Mouse (Mus musculus) cerebellum, adult 18-20 months (tissue): ENCODE results near the gene Egfem1.

Experiments
- DNase-seq, 2 experiments: peaks; one replicate each; pipeline ENCODE4 v3.0.0; 2021

Gene Egfem1

DNA sequence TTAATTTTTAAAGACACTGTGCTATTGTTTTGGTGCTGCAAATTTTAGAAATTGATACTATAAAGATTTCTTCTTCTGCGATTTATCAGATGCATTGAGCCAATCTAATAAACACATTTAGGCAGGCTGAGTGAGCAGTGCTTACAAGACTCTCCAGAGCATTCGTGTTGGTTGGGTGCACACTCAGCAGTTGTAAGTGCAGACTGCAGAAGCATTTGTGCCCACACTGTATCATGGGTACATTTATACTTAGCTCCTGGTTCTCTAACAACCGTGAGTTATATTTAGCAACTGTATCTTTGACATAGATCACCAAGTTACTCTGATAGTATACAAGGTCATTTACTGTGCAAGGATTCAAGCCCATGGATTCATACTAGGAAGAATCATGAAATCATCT, 264.0 kb downstream of the Egfem1 start:
- DNase-seq = no peak

DNA sequence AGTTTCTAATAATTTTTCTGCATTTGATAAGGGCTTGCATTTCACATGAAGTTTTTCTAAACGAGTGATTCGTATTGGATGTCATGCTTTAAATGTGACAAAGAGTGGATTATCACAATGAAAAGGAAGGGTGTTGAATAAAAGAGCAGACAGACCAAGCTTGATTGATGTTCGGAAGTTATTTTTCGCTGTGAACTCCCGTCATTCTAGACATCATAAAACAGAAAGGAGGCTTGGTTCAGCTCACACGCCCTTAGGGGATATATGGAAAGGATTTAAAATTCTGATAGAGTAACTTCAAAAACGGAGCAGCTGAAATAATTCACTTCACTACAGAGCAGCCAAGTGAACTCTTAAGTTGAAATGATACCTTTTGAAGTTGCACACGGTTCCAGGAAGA, 285.1 kb downstream of the Egfem1 start:
- DNase-seq = no peak

DNA sequence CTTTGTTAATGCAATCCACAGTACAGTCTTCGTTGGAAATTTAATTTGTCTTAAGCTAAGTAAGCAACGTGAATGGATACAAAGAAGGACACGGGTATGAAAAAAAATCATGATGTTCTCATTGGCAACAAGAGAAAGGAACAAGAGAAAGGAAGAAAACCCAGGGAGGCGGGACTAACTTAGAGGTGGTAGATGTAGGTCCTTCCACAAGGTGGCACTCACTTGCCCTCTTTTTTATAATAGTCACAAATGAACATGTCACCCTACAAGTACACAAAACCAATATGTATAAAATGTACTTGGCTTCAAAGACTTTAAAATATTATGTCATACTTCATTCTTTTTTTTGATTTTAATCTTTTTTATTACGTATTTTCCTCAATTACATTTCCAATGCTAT, 288.7 kb downstream of the Egfem1 start:
- no peak for DNase-seq

DNA sequence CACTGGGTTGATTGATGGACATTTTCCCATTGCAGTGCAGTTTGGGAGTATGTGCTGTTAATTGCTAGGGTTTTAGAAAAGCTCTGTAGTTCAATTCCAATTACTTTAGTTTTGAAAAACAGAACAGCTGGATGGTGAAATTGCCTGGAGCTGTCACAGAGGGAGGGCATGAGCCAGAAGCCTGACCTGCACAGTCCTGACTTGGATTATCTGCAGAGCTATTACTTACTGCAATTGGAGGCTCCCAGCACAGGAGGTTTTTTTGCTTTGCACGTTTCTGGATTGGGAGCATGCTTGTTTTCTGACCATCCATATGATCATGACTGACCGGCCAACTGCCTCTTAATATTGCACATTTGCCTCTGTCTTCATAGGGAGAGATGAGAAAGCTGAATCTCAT, 299.4 kb downstream of the Egfem1 start:
- no peak for DNase-seq

DNA sequence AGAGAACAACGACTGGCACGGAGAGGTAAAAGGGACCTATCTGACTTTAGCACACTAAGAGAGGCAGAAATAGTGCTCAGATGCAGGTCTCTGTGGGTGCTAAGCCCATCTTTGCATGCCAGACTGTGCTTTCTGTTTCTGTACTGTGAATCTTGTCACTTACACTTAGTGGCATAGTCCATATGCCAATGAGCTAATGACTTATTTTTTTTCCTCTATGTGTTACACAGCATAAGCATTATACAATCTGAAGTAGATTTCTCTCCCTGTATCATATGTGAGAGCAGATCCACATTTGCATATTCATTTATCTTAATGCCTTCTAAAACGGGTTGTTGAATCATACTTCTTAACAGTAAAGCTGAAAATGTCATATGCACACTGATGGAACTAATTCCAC, 317.2 kb downstream of the Egfem1 start:
- no peak for DNase-seq

DNA sequence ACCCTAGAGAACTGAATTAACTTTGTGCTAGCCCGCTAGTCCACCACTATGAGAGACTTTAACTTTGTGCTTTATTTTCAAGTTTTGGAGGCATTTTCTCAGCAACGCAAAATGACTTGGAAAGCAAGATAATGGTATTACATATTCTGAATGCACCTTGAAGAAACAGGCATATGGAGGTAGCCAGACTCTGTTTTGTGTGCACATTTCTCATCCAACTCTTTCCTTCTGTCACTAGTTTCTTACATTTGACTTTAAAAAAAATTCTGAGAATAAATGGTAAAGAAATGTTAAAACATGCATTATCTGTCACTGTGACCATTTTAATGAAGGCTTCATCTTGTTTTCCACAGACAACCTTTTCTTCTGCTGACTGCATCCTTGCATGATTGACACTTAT, 339.8 kb downstream of the Egfem1 start:
- DNase-seq = no peak

DNA sequence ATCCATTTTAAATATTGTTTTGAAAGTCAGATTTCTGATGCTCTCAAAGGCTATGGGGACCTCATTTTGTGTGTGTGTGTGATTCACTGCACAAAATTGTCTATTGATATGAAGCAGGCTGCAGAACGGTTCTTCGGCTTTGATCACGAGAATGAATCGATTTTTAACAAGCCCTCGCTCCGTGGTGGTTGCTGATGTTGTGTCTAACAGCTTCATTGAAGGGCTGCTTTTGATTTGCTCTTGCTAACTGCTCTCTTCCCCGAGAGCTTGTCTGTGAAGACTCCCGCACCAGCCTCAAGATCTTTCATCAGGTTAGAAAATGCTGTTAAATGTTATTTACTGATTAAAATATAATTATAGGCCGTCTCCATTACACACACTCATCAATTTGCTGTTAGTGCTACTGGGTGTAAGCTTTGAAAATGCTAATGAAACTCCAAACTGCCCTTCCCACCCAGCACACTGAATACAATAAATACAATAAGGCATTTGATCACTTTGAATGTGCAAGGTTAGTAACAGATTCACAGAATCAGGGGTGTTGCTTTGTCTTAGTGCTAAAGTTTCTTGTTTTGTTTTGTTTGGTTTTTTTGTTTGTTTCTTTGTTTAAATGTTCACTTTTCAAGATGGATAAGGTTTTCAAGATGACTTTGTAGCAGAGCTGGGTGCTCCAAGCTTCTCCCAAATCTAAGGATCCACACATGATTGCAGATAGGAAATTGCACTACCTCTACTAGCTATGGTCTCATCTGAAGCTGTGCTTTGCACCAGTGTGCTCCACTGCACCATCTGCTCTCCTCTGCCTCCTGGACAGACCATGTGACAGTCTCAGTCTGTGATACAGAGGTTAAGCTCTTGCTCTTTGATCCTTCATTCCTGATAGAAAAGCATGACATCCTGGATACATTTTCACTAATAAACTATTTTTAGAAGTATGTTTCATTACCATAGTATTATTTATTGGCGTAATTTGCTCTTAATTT, 350.6 kb downstream of the Egfem1 start:
- no peak for DNase-seq

DNA sequence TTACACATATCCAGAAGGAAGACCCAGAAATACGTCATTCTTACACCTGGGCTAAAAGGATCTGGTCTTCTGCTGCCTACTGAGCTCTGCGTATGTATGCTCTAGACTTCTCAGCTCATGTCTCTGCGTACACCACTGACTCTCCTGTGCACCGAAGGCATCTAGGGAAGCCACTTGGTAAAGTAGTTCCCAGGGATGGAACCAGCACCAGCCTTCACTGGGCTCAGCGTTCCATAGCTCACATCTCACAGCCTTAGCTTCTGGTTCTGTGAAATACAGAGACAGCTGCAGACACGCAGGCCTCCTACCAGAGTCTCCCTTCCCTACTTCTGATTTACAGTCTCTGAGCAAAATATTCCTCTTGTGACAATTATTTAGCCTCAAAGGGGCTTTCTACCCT, 361.2 kb downstream of the Egfem1 start:
- no peak for DNase-seq

DNA sequence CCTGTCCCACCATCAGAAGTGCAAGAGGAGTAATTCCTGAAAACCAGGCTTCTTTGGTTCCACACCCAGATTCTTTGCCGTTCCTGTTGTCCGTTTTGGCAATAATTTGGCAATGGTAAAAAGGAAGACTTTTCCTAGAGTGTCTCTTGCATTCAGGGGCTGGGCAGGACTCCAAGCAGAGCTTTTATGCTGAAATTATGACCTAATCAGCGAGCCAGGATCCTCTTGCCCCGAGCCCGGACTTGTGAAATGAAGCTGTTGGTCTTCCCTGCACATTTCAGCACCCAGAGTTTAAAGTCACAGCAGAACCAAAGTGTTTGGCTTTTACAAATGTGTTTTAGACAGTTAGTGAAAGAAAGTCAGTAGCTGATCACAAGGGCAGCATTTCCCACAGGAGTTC, 362.8 kb downstream of the Egfem1 start:
- DNase-seq = no peak

DNA sequence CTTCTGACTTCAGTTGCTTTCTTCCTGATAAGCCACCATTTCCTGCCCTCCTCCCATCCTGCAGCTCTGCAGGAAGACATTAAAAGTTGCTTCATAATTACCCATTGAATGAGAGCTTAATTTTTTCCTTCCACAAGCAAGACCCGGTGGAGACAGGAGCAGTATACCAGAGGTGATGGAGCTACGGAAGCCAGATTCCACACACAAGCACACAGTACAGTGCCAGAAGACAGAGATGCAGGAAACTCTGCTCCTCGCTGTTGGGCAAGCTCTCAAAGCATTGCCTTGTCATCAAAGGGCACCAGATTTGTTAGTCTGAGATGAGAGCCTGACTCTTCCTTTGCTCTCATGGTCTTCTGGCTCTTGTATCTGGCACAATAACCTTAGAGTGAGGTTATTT, 364.3 kb downstream of the Egfem1 start:
- no peak for DNase-seq

DNA sequence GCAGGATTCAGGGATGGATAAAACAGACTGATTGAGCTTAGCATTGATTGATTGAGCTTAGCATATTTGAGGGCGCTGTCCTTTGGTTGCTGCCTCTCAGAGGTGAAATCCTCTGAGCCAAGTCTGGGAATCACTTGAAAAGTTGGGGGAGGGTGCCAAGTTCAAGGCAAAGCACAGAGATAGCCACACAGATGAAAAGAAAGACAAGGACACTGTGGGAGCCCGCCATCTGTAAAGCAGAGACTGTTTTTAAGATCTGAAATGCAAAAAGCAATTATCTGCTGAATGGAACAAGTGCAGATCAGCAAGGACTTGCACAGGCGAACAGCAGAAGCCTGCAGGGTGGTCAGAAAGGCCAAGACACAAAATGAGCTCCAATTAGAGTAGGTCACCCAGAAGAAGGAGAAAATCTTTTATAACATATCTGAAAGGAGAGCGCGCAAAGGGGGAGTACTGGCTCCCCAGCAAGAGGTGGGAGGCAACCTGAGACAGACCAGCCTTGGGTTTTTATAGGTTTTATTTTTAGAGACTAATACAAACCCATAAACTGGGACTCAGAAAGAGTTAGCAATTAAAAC, 367.1 kb downstream of the Egfem1 start:
- no peak for DNase-seq

DNA sequence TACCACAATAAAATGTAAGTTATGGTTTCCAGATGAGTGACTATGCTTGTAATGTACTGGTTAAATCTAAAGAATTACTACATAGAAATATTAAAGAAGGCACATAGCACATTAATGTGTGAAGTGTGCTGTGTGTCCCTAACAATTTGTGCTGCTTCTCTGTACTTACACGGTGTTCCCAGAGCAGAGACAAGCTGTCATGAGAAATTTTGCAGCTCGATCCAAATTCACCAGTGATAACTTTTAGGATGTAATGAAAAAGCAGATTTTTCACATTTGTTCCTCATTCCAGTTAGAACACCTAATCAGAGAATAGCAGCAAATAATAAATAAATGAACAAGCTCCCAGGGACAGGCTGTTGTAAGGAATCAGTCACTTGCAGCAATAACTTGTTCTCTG, 416.4 kb downstream of the Egfem1 start:
- DNase-seq = no peak

DNA sequence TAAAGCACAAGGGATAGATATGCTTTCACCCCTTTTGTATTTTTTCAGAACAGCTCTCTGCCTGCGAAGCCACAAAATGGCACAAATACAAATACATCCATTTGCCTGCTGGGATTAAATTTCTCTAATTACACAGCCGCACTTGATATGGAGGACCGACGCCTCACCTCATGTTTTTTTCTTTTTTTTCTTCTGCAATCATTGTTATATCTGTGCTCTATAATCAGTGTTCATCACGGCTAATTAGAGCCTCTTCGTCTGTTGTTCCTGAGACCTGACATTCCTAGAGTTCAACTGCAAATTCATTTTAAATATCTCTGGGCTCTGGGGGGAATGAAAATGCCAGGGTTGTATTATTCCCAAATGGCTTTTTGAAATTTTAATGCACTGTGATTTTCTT, 417.4 kb downstream of the Egfem1 start:
- DNase-seq = no peak

DNA sequence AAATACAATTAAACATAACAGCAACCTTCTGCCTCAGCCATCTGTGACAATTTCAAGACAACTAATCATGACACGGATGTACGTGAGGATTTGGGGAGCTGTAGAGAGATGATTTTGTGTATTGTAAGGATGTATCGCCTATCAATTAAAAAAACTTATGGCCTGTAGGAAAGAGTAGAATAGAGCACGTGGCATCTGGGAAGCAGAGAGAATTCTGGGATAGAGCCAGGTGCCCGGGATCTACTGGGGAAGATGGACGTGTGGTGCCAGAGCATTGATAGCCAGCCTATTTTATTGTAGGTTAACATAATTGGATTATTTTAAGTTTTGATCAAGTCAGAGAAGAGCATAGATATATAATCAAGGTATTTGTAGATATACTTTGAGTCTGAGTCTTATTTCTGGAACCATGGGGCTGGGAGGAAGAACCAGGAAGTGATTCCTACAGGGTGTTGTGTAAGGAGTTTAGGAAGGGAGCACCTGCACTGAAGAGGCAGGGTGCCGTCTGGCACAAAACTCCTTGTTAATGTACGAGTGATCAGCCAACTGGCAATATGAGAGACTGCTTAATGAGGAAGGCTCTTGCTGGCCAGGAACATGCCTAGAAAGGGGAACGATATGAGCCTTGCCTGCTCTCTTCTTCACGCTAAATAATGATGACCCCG, 443.6 kb downstream of the Egfem1 start:
- DNase-seq = no peak

DNA sequence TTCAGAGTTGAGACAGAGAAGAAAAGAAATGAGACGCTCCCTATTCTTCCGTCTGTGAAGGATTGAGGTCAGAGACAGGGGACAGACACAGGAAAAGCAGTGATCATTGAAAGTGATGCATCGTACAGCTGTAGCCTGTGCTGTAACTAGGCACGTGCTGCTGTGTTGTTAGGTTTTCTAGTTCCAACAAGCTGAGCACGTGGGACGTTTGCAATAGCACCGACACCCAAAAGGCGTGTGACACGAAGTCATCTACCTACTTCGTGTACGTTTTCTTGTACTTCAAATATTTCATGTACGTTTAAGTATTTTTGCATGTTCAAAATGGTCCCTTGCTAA, 444.1 kb downstream of the Egfem1 start:
- DNase-seq = no peak

DNA sequence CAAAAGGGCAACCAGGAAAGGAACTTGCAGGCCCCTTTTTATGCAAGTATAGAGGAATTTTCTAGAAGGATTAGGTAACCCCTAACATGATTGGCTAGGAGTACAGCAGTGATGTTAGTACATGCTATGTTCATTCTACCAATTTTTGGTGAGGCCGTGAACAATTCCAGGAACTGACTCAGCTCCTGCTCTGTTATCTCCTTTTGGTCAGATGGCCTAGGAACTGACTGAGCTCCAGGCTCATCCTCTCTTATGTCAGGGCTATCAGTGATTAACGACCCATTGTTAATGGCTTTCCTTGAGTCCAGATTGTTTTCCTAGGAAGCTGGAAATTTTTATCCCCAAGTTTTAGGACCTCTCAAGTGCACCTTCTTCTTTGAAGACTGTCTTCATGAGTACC, 457.4 kb downstream of the Egfem1 start:
- DNase-seq = no peak

DNA sequence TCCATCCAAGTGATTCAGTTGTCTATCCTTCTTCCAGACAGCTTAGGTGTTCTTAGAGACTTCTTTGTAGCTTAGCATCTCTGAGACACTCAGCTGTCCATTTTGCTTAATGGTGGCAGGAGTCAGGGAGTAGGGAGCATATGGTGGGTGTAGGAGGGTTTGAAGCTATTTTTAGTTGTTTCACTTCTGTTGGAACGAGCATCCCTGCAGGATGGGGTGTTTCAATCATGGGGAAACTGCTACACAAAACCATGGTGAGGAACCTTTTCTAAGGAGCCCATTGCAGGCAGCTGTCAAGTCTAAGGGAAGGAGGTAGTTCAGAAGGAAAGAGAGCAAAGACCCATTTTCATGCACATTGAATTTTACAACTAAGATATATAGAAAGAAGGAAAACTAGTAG, 458.1 kb downstream of the Egfem1 start:
- no peak for DNase-seq

DNA sequence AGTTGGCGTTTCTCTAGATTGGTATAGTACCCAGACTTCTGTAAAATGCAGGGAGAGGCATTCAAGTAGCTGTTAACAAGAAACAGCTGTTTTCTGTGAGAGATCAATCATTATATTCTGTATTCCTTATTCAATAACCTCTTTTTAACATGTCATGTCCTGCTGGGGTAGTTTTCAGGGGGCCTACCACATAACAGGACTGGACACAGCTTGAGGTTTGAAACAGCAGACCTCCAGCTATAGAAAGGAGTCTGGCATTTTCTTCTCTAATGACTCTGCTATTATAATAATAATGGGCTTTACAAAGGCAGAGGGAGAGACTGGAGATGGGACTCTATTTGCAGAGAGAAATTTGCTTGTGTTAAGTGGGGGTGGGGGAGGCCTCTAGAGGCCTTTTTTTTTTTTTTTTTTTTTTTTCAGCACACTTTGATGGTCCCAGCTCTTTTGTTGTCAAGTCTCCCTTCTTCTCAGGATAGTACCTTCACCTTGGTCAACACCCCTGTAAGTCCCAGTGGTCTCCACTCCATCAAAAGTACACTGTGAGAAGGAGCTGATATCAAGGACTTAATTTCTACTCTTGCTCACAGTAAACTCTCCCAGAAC, 459.8 kb downstream of the Egfem1 start:
- no peak for DNase-seq

DNA sequence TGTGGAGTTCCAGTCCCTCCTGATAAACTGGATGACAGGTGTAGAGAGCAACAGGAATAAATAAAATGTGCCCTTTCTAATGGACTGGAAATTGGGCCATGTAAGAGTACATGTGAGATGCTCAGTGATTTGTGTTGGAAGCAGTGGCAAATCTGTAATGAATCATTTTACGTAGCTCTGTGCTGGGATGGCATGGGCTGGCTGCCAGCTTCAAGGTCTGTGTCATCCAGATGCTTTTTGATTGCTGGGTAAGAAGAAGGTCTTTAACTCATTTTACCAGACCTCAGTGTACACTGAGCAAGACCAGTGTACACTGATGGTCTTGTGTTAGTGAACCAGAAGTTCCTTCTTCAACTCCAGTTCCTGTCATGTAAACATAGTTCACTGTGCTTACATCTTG, 462.2 kb downstream of the Egfem1 start:
- no peak for DNase-seq

DNA sequence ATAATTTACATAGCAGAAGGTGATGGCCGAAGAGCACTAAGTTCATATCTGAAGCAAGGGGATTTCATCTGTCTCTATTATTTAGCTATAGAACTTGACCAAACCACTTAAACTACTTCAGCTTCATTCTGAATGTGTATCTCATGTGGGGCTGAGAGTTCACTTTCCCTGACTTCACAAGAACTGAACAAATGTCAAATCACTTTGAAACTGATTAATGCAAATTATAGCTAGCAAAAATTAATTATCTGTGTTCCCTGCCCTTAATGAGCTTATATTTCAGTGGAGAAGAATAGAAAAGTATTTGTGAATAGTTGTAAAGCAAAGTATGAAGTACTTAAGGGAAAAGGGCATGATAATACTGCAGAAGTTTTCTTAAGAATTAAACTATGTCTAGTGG, 481.3 kb downstream of the Egfem1 start:
- no peak for DNase-seq

DNA sequence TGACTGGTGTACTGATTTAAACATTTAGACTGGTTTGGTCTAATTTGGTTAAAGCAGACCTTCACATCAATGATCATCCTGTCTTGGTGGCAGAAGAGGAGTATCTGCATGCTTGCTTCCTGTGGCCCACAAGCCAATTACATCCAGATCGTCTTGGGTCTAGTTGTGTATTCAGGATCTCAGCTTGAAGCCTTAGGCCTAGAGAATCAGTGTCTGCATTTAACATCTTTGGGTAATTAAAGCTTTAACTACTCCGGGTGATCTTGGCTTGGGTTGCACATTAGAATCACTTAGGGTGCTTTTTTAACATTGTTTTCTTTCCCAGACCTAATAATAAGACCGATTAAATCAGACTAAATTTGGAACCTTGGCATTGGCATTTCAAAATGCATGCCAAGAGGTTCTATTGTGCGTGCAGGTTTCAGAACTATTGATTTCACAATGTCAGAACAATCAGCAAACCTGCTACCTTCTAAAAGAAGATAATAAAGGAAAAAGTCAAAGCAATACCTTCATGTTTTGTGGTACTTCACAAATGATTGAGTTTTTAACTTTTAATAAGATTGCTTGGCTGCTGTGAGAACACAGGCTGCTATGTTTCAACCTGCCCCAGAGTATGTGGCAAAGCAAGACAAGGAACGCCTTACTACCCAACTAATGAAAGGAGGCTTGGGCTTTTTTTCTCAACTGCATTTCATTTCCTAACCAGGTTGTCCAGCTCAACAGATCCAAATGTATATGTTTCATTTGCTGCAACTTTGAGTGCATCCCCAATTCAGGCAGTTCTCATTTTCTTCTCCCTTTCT, 496.4 kb downstream of the Egfem1 start:
- DNase-seq = no peak

DNA sequence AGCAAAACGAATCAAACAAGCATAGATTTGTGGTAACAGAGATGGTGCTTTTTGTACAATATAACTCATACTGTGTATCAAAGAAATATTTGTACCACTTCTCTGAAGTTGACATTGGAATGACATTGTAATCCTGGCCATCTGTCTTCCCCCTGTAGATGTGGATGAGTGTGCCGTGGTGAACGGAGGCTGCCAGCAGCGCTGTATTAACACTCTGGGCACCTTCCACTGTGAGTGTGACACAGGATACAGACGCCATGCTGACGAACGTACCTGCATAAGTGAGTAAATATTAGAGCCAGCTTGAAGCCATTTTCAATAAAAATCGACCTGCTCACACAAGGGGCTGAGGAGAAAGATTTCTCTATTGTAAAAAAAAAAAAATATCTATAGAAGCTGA, 500.9 kb downstream of the Egfem1 start:
- DNase-seq = peak; percentile 1 to 3

DNA sequence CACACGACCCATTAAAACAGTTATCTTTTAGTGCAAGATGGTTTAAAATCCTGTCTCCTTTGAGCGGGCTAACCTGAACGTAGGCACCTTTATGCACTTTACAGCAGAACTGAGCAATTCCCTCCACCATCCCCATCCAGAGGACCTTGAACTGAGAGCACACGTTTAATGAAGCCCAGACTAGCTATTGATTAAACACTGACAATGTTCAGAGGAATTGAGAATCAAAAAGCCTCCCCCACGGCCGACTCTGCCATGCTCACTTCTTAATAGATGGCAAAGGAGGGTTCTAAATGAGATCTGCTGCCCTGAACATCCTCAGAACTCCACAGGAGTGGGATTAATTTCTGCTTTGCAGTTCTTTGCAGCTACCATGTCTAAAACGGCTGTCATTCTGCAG, 520.3 kb downstream of the Egfem1 start:
- DNase-seq = no peak
